Mouse (Mus musculus) frontal cortex, postnatal 25 days (tissue): Measurements from ENCODE around the gene Aff3.

ENCODE experiments used
- DNase-seq, 2 experiments: peaks; one replicate each; pipeline ENCODE4 v3.0.0; 2022; ENCODE audit warnings: low spot score in 2 of 2

Gene Aff3

GRCm38 (mm10) chr1:38181020-38181550 lies 483.7 kb downstream of the Aff3 start:
- no peak for DNase-seq

GRCm38 (mm10) chr1:38178929-38179328 lies 485.8 kb downstream of the Aff3 start:
- no peak for DNase-seq

- DNase-seq = no peak
Measured at GRCm38 (mm10) chr1:38176077-38176476, 488.7 kb downstream of the Aff3 start.

- no peak for DNase-seq
Measured at GRCm38 (mm10) chr1:38171874-38172273, 492.9 kb downstream of the Aff3 start.

- no peak for DNase-seq
Measured at GRCm38 (mm10) chr1:38165696-38166095, 499.1 kb downstream of the Aff3 start.

GRCm38 (mm10) chr1:38150086-38150485 lies 514.7 kb downstream of the Aff3 start:
- no peak for DNase-seq

- no peak for DNase-seq
Measured at GRCm38 (mm10) chr1:38146008-38146407, 518.7 kb downstream of the Aff3 start.

GRCm38 (mm10) chr1:38141371-38141770 lies 523.4 kb downstream of the Aff3 start:
- DNase-seq = no peak

GRCm38 (mm10) chr1:38140911-38141310 lies 523.8 kb downstream of the Aff3 start:
- no peak for DNase-seq

- DNase-seq = no peak
Measured at GRCm38 (mm10) chr1:38139396-38139795, 525.4 kb downstream of the Aff3 start.

GRCm38 (mm10) chr1:38132942-38133341 lies 531.8 kb downstream of the Aff3 start:
- no peak for DNase-seq

GRCm38 (mm10) chr1:38130715-38131483 lies 533.9 kb downstream of the Aff3 start:
- DNase-seq = no peak

GRCm38 (mm10) chr1:38129501-38130267 lies 535.1 kb downstream of the Aff3 start, which contains the start of gene Rev1:
Rev1 (minus strand) TSS chr1:38129801.
- DNase-seq = peak; percentile 82 to 91

GRCm38 (mm10) chr1:38128919-38129436 lies 535.8 kb downstream of the Aff3 start:
- peak; percentile 26 for DNase-seq
